Mouse (Mus musculus): ENCODE measurements around the gene Park7.
"Not testable (repeated sequence)": the region's sequence is repeated elsewhere in the genome, so short reads cannot be mapped to it uniquely, and the experiment has no call there.

The Park7 gene

DNA sequence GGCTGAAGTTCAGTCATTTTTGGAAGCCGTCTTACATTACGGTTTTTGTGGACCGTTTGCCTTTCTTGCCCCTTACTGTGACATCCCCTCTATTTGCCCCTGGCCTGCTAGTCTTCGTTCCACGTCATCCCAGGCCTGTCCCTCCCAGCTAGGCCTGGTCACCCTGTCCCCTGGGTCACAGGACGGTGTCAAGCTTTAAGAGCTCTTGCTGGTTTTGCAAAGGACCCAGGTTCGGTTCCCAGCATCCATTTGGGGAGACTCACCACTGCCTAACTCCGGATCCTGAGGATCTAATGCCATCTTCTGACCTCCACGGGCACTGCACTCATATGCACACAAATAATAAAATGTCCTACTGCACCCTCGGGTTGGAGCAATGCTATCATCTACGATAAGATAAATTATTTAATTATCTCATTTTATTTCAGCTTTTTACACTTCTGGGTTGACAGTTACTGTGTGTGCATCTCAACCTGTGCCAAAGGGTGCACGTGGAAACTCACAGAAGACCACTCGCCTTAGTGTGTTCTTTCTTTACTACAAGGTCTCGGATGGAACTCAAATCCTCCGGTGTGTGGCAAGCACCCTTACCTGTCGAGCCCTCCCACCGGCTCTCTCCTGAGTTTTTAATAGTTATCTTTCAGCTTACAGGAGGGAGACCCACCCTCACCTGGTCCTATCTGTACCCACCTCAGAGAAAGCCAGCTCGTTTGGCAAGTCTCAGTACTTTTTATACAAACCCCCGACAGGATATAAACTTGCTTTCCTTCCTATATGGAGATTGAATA lies 3.9 kb downstream of the Park7 start:
- DNase-seq (ENCODE audit: low spot score): no peak

DNA sequence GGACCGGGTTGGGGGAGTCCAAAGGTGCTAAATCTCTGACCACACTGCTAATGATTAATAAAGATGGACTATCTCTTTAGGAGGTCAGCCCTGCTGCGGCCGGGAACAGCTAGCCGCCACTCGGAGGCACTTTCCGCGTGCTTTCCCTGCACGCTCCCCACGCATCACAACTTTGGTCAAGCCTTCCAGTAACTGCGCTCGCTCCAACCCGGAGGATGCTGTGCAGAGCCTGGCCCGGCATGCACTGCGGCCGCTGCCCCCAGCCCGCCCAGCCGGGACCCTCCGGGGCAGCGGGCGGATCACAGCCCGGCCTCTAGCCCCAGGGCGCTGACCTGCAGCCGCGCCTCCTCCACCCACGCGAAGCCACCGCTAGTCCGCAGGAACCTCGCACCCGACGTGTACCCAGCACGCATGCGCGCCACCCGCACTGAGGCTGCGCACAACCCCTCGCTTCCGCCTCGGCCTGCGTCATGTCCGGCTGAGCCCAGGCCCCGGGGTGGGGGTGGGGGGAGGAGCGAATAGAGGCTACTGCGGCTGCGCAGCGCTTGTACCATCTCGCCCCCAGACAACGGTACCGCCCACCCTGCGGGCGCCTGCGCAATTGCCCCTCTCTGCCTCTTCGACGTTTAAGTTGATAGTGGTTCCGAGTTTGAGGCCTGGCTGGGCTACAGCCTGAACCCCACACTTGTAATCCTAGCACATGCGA lies 4.6 kb downstream of the Park7 start:
- DNase-seq (ENCODE audit: low spot score): peak; percentile 97

DNA sequence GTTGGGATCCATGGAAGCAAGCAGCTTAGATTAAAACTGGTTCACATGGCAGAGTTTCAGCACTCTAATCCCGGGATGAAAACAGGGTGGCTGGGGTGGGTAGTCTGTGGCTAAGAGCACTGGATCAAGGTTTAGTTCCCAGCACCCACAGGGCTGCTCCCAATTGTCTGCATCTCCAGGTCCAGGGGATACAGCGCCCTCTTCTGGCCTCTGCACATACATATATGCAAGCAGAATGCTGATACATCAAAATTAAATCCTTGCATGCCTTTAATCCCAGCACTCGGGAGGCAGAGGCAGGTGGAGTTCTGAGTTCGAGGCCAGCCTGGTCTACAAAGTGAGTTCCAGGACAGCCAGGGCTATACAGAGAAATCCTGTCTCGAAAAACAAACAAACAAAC lies 5.7 kb downstream of the Park7 start:
- not testable (repeated sequence) for DNase-seq (ENCODE audit: low spot score)

DNA sequence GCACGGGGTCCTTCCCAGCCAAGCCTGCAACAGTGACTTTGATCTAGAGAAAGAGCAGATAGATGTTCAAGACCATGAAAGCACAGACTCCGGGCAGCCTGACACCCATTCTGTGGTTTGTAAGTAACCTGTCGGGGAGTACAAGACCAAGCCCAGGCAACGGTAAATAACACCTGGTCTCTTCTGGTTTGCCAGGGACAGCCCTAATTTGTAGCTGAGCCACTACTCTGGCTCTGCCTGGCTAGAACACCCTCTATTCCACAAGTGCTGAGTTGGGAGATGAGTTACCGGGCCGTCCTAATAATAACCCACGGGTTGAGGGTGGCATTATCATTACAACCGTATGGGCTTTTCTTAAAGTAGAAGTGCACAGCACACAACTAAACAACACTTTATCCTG lies 7.1 kb downstream of the Park7 start:
- DNase-seq (ENCODE audit: low spot score): no peak

DNA sequence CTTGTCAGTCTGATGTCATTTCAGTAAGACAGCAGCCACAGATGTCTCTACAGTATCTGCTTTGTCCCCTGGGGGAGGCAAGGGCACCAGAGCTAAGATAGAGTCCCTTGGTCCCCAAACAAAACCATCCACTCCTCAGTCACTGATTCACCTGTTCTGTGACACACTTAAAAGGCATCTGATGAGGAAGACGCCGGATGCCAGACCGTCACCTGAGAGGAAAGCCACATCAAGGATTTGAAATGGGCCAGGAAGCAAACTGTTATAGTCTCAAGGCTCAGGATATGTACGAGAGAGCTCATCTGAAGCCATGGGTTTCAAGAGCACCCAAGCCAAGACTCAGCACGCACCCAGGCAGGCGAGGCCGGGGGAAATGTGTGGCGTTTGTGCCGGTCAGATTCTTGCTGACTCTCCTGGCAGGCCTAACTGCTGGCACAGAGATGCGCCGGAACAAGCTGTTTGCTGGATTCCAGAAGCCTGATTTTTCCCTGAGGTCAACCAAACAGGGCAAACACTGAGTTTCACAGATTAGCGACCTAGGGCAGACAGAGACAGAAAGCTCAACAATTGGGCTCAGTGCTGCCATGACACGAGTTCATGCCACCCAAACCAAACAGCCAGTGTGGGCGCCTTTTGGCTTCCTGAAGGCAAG lies 11.0 kb downstream of the Park7 start:
- no peak for DNase-seq (ENCODE audit: low spot score)

DNA sequence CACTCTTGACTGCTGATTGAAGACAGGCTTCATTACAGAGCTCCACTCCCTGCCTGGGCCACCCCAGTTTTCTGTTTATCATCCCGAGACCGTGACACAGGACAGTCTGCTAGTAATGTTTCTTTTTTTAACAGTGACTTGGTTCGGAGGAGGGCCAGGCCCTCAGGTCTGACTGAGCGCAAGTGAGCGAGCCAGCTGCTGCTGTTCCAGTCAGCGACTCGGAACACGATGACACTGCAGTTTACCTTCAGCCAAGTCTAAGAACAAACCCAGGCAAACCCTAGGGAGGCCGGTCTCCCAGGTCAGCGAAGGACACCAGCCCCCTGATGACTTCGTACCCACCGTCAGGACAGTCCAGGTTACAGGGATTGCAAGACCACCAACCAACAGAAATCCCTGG lies 12.2 kb downstream of the Park7 start:
- no peak for DNase-seq (ENCODE audit: low spot score)

DNA sequence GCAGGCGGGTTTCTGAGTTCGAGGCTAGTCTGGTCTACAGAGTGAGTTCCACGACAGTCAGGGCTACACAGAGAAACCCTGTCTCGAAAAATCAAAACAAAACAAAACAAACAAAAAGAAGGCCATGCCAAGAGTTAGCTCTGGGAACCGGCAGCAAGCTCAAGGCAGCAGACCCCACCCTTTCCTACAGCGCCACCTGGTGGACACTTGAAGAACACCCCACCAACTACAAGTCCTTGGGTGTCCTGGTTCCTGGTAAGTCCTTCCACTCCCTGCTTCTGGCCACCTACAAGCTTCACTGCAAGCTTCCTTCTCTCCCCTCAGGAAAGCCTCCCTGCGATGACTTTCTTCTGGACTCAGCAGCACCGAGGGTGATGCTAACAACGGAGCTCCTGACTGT lies 12.6 kb downstream of the Park7 start:
- DNase-seq (ENCODE audit: low spot score): peak; percentile 67

DNA sequence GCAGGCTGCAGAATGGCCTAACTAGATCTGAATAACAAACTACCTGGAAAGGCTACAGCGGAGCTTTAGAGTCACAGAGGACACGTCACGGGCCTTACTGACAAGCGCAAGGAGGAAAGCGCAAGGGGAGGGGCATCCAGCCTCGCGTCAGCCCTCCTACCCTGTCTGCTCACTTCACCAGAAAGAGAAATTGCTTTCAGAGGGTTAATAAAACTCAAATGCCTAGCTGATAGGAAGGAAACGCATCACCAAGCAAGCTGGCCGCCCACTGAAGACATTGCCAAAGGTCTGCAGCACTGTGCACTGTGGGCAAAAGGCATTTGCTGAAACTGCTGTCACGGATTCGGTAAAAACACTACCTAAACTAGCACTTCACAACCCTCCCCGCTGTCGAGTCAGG lies 13.8 kb downstream of the Park7 start:
- no peak for DNase-seq (ENCODE audit: low spot score)

DNA sequence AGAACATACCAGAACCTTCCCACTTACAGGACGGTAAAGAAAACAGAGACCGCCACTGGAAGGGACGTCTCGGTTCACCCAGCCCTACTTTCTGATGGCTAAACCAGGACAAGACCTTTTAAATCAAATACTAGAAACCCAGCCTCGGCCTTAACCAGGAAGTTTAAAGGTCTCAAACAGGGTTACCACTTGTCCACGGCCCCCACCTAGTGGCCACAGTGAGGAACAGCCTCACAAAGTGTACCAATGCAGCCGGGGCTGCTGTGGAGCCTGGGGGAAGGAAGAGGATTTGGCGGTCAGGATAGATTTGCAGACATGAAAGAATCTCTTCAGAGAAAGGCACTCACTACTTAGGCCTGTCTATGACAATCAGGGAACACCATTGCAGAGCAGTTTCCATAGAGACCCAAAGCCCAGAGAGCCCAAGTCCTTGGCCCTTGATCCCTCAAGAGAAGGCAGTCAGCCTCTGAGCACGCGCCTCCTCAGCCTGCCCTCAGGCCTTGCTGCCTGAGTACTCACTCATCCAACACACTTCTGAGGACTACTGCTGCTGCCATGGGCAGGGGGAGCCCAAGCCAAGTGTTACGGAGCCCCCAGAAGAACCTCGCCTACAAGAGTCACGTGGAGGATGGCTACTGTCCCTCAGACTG lies 15.4 kb downstream of the Park7 start:
- DNase-seq (ENCODE audit: low spot score): peak; percentile 60

DNA sequence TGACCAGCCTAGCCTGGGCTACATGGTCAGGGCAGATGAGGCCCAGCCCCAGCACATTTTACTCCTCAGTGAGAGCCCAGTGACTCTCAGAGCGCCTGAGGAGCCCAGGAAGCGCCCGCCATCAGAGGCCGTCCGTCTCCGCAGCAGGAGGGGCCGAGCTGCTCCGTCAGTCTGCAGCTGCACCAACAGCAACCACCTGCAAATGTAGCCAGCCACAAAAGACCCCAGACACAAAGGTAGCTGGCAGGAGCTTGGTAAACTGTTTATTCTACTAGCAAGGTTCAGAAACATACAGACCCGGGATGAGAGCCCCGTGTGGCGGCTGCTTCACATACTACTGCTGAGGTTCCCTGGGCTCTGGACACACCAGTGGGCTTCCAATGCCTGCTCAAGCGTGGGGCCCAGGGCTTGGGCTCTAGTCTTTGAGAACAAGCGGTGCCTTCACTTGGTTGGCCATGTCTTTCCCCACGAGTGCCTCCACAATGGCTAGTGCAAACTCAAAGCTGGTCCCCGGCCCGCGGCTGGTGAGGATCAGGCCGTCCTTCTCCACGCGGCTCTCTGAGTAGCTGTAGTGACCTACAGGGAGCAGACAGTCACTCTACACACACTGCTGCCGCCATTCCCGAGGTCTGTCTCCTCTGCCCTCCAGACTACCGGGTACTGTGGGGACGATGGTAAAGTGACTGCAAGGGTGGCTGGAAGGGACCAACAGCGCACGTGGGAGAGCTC lies 17.2 kb downstream of the Park7 start:
- no peak for DNase-seq (ENCODE audit: low spot score)

DNA sequence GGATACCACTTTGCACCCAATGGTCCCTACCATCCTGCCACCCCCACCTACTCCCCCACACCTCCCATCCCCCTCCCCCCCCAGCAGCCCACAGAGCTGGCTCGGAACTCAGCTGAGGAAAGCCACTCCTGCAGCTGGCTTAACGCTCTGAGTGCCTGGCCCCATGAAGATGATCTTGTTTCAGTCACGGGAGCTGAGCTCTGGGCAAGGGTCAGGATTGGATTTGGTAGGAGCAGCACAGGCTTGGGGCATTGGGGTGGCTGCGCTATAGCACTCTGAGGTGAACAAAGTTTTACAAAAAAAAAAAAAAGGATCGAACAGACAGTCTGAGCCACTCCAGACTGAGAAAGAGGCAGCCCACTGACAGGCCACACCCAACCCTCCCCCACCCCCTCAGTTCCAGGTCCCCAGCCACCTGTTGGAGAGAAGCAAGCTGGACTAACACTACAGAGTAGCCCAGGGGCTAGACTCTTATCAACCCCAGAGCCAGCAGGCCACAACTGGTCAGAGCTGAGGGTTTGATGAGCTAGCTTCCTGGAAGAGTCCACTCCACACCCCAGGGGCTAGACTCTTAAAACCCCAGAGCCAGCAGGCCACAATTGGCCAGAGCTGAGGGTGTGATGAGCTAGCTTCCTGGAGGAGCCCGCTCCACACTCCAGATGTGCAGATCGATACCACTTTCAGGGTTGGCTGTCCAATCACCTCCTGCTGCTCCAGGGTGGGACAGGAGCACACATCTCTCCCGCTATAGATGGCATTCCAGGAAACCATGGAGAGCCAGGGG lies 19.3 kb downstream of the Park7 start:
- no peak for DNase-seq (ENCODE audit: low spot score)

DNA sequence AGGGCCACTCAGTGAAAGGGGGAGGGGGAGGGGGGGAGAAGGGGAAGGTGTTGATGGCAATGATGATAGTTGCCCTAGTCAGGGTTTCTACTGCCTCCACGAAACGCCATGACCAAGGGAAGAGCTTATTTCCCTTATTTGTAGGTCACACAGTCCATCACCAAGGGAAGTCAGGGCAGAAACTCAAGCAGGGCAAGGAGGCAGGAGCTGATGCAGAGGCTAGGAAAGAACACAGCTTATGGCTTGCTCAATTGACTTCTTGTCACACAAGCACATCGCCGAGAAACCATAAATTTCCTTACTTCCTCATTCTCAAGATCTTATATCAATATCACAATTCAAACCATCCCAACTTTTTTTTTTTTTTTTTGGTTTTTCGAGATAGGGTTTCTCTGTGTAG lies 22.9 kb downstream of the Park7 start:
- DNase-seq (ENCODE audit: low spot score): no peak

DNA sequence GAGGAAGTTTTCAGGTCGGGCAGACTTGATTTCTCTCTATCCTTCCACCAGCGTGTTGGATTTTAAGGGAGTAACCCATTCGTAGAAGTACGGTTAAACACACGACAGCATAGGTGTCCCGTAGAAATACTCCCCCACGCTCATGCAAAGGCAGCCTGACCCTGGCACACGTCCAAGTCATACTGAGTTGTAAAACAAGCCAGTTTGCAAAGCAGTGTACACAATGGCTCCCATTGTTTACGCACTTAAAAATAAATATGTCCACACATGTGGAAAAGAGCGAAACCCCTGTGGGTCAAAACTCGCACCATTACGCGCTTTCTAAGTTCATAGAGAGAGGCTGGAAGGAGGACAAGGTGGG lies 24.3 kb downstream of the Park7 start:
- no peak for DNase-seq (ENCODE audit: low spot score)

DNA sequence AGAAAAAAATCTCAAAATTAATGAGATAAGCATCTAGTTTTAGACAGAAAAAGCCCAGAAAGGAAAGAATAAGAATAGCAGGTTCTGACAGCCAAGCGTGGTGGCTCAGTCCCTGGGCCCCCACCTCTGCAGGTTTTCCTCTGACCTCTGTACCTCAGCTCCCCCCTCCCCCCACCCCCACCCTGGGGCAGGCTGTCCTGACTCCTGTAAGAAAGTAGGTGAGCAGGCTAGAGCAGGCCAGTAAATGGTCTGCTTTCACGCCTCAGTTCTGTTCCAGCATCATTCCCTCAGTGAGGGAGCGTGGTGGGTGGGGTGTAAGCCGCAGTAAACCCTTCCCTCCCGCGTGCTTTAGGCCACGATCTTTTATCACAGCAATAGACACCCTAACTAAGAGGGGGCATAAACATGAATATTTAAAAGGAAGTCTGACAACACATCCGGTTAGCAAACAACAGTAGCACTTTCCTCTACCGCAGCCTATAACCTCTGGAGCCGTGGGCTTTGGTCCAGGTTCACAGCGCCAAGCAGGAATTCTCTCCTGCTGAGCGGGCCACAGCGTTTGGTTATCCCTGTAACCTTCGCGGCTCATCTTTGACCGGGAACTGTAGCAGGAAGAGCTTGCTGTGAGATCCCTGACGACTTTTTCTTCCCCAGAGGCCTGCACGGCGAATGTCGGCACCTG lies 24.8 kb downstream of the Park7 start:
- DNase-seq (ENCODE audit: low spot score): no peak

DNA sequence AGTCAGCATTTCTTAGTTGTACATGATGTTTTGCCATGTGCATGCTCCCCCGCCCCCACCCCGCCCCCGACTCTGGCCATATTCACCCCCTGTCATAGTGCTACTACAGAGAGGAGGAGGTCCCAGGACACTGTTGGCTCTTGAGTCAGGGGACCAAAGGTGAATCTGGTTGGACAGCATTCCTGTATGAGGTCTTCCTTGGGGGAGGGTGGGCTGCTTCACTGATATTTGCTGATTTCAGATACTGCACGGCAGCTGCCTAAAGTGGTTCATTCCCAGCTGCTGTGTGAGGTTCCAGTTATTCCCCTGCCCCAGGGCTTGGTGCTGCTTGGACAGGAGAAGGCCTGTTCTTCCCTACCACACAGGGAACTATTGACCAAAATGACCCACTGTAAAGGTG lies 25.7 kb downstream of the Park7 start:
- no peak for DNase-seq (ENCODE audit: low spot score)

DNA sequence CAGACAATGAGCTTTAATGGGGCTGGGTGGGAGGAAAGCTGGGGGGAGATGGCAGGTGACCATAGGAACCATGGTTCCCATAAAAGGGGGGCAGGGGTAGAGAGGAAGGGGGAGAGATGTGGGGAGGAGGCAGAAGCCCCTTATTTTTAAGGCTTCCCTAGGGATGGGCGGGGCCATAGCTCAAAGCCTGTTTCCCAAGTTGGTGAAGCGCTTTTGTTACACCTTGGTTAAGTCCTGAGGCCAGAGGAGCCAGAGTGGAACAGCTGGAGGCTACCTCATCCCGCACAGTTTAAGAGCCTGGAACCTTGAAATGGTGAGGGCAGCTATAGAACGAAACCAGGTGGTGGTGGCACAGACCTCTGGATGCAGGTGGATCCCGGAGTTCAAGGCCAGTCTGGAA lies 26.3 kb downstream of the Park7 start:
- DNase-seq (ENCODE audit: low spot score): no peak

DNA sequence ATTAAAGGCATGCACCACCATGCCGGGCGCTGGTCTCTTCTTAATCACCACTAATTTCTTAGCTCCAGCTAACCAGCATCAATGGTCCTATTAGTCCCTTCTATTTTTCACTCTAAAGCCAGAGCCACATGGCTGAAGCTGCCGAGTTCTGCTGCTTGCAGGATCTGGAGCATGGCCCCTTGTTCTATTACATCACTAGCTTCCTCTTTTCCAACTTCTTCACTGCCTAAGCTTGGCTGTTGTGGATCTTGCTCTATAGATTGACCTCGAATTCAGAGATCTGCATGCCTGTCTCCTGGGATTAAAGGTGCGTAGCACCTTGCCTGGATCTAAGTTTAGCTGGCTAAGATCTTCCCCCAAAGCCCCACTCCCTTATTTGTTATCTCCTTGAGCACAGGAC lies 31.6 kb downstream of the Park7 start:
- DNase-seq (ENCODE audit: low spot score): no peak

DNA sequence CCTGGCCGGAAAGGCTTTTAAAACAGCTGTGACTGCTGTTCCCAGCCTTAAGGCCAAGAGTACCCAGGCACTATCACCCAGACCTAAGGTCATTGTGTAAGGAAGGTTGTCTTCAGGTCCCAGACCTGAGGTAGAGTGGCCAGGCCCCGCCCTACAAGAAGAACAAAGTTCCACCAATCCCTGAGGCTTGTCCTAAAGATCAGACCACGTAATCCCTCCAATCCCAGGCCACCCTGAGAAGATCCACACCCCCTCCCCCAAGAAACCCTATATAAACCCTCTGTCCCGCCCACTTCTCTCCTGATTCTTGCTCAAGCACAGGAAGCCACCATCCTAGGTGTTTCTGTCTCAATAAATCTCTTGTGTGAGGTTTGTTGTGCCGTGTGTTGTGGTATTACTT lies 33.9 kb downstream of the Park7 start:
- DNase-seq (ENCODE audit: low spot score): no peak

DNA sequence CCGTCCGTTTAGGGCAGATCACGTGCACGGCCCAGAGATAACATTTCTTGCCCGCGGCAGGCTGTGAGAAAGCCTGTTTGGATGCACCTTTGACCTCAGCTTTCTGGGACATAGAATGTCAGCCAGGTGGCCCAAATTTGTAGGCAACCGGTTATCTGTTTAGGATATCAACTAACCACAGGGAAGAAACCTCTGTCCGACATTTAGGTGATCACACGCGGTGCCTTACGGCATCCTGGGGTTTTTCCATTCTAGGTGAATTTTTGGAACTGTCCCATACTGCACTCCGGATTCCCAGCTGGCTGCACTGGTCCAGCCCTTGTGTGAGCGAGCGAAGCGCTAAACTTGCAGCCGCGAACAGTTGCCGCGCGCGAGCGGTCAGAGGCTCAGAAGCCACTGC lies 34.6 kb downstream of the Park7 start:
- DNase-seq (ENCODE audit: low spot score): no peak

DNA sequence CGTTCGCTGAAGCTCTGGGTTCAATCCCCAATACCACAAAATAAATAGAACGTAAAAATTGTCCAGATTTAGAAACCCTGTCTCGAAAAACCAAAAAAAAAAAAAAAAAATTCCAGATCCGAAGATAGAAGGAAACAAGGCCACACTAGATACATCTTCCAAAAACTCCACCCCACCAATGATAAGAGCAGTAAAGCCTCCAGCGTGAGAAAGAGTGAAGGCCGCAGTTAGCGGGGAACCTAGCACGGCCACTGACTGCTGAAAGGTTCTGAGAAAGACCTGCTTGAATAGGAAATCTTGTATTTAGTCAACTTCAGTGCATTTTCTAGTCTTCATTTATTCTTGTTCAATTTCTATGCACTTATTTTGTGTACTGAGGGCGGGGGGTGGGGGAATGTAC lies 38.8 kb downstream of the Park7 start:
- no peak for DNase-seq (ENCODE audit: low spot score)

DNA sequence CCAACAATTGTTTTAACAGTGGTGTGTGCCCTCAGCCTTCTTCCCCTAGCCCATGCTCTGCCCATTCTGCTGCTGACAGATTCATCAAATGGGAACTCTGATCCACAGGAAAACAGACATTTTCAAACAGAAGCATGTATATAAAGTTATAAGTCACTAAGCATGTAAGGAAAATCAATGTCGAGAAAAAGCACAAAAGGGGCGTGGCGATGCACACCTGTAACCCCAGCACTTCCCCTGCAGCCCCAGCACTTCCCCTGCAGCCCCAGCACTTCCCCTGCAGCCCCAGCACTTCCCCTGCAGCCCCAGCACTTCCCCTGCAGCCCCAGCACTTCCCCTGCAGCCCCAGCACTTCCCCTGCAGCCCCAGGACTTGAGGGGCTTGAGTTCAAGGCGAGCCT lies 39.8 kb downstream of the Park7 start:
- DNase-seq (ENCODE audit: low spot score): not testable (repeated sequence)

Data from layer of hippocampus, adult 11-12 months (tissue).